Mouse (Mus musculus) Patski (cell line): ENCODE data around the gene Tnfaip8l1. TPM values are rescaled to one million over a fixed set of nuclear protein-coding genes. Genes with fewer than 3 reads are reported as not detected.

Source experiments
- ATAC-seq: fragments of 100-300 bp; one replicate; pipeline ENCODE4 v1.8.0; 2021
- CTCF ChIA-PET: fragments of 350-600 bp; sonication (Branson Sonifier 250); formaldehyde crosslinking; loops from one replicate; lab custom pipeline; 2022; ENCODE audit warnings: inconsistent platforms; lab: Charles Lee
- POLR2A ChIA-PET: fragments of 350-600 bp; sonication (Branson Sonifier 250); formaldehyde crosslinking; loops from one replicate; lab custom pipeline; 2022; ENCODE audit warnings: antibody characterized with exemption, inconsistent platforms; lab: Charles Lee
- DNase-seq: peaks from one replicate; pipeline ENCODE4 v3.0.0-alpha.2; 2011; ENCODE audit warnings: low read depth, low spot score
- H3K27me3 ChIP-seq: fragments of 371-371 bp; one replicate; pipeline ENCODE4 v1.5.1; 2021
- CTCF ChIP-seq: fragments of 100-300 bp; IDR thresholded peaks from one replicate; pipeline ENCODE4 v1.5.1; 2021
- in situ Hi-C: fragments of 300-500 bp; cut with MboI; formaldehyde crosslinking; loops from 3 replicates; pipeline ENCODE4 v1.11.1; 2018; ENCODE audit warnings: low pct_unique_long_range_greater_than_20kb, mixed read lengths
- polyA plus RNA-seq: library from polyadenylated mRNA; unstranded; gene quantifications from one replicate; pipeline ENCODE4 v1.2.3, GENCODE M21; 2021

Tnfaip8l1 gene
- polyA plus RNA-seq, 1 experiment from 2014 or later: 2.0 TPM

DNA sequence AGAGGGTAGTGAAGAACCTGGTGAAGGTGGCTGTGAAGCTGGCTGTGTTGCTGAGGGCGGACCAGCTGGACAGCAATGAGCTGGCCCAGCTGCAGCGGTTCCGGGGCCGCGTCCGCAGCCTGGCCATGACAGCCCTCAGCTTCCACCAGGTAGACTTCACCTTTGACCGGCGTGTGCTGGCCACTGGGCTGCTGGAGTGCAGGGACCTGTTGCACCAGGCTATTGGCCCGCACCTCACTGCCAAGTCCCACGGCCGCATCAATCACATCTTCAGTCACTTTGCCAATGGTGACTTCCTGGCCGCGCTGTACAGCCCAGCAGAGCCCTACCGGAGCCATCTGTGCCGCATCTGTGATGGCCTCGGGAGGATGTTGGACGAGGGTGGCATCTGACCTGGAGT lies 9.6 kb downstream of the Tnfaip8l1 start:
- CTCF ChIA-PET: no interaction called here
- TF ChIP-seq CTCF: no peak
- in situ Hi-C loops: no loop called here
- POLR2A ChIA-PET: no interaction called here
- DNase-seq (no peak), ATAC-seq (no peak)
- no peaks in the 10 kb centered on the region for H3K27me3 ChIP-seq

DNA sequence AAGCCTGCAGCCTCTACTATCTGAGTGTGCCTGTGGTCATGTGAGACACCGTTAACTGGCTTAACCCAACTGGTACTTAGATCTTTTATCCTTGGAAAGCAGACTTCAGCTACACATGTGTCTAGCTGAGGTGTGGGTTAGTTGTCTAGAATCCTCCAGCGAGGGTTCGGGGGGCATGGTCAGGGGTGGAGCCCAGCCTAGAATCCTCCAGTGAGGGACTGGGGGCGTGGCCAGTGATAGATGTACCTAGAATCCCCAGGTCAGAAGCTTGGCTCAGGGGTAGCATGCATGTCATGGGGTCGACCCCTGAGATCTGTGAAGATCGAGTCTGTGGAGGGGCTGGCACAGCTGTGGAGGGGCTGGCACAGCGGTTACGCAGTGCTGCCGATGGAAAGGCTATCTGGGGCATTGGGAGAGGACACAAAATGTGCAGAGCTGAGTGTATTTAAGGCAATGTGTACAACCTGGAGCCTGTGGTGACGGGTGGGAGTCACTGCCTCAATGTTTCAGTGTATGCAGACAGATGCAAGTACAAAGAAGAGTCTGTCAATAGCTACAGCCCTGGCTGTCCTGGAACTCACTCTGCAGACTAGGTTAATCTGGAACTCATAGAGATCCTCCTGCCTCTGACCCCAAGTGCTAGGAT lies 11.2 kb downstream of the Tnfaip8l1 start:
- ChIA-PET POLR2A (interaction anchor here (0.5 kb wide), 1 partner anchor 12 kb away, joined by 4 read pairs; no protein-coding TSS in a partner anchor), CTCF (no interaction called here)
- in situ Hi-C loops: no loop called here
- H3K27me3 ChIP-seq: no peaks in the 10 kb centered on the region
- ATAC-seq: no peak
- no peak for TF ChIP-seq CTCF
- no peak for DNase-seq

DNA sequence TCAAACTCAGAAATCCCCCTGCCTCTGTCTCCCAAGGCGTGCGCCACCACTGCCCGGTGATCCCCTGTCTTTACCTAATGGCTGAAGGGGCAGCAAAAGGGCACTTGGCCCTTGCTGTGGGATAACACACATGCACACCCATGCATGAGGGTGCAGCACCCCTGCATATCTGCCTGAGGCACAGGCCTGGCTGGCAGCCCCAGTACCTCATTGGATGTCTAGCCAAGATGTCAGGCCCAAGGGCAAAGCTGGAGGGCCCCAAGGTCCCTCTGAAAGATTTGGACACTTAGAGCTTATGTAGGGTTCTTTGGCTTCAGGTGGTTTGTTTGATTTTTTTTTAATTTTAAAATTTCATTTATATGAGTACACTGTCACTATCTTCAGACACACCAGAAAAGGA lies 13.1 kb downstream of the Tnfaip8l1 start:
- TF ChIP-seq CTCF: no peak
- ATAC-seq (no peak), DNase-seq (no peak)
- CTCF ChIA-PET: no interaction called here
- POLR2A ChIA-PET: interaction anchor here (0.6 kb wide), 1 partner anchor 78 kb away, joined by 3 read pairs; no protein-coding TSS in a partner anchor
- in situ Hi-C loops: no loop called here
- no peaks in the 10 kb centered on the region for H3K27me3 ChIP-seq

DNA sequence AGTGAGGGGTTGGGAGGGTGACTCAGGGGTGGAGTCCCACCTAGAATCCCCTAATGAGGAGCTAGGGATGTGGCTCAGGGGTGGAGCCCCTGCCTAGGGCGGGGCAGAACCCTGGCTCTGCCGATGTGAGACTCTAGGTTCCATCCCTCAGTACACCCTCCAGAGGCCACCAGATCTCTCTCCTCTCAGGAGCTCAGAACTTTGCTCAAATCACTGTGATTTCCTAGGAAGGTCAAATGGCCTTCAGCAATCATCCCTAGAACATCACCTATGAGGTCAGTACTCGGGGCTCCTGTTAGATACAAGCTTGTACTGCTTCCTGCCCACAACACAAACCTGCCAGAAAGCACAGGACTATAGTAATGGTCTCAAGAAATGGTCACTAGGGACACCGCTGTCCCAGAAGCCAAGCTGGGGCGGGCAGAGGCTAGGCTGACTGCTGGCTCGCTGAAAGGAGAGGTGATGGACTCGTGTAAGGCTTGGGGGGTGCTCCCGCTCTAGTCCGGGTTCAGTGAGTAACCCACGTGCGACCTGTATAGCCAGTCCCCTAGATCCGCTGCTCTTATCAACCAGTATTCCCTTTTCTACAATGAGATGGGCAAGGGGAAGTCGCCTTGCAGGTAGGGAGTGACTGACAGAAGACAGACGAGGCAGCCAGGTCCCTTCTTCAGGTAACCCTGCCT lies 20.8 kb downstream of the Tnfaip8l1 start:
- CTCF ChIA-PET: interaction anchor here (0.8 kb wide), 1 partner anchor 13 kb away, joined by 3 read pairs; no protein-coding TSS in a partner anchor
- TF ChIP-seq CTCF: no peak
- in situ Hi-C loops: no loop called here
- no peak for DNase-seq
- peak; percentile 15 for ATAC-seq
- POLR2A ChIA-PET: interaction anchor here (1.2 kb wide), 1 partner anchor 35 kb away, joined by 3 read pairs; the partner anchor contains the start of gene Dpp9
- no peaks in the 10 kb centered on the region for H3K27me3 ChIP-seq

DNA sequence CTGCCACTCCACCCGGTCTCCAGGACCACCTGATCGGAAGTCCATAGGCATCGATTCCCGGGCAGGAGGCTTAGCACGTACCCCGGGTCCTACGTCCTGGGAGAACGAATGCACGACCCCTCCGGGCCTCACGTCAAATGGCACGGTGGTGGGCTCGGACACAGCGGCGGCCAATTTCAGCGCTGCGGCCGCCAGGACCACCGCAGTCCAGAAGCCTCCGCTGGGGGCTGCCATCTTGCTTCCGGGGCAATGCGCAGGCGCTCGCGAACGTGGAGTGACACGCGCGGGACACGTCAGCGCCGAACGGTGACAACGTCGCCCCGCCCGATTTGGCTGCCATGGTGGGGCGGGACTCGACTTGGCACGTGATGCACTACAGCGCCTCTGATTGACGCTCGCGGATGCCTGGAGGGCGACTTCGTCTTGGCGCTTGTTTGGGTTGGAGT lies 21.4 kb downstream of the Tnfaip8l1 start, which contains the start of gene Mydgf:
Mydgf (minus strand) TSS at position 263 of the 446 bp plus-strand sequence.
- H3K27me3 ChIP-seq: no peaks in the 10 kb centered on the region
- ChIA-PET CTCF (interaction anchor here (0.8 kb wide), 1 partner anchor 14 kb away, joined by 3 read pairs; no protein-coding TSS in a partner anchor), POLR2A (interaction anchor here (1.2 kb wide), 1 partner anchor 35 kb away, joined by 3 read pairs; the partner anchor contains the start of gene Dpp9)
- ATAC-seq (peak; percentile 71), DNase-seq (no peak)
- in situ Hi-C loops: no loop called here
- TF ChIP-seq CTCF: no peak

DNA sequence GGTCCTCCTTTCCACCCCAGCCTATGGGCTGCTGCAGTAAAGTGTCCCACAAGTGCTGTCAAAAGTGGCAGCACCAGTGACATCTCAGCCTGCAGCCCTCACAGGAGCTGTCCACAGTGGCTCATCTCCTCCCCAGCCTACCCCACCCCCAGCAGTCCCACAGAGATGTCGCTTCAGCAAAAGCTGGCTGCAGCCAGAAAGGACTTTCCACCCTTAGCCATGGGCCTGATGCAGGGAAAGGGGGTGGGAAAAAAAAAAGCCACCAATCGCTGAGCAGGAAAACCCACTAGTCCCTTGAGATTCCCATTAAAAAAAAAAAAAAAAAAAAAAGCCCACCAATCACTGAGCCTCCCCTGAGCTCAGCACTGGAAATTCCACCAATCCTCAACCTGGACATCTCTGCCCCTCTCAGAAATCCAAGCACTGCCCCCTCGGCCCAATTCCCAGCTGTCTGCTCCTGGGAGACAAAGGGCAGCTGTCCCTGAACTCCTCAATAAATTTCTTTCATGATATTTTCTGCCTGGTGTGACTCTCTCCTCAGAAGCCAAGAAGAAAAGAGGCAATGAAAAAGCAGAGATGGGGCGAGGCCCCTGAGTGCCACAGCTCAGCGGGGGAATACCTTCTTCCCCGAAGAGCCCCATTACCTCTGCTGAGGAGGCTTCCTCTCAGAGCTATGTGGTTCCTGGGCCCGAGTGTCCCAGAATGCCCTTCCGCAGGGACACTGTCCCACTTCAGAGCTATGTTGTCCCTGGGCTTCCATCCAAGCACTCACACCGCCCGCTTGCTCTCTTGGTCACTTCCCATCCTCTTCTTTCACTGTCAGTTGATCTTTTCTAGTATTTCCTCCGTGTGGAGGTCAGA lies 23.2 kb downstream of the Tnfaip8l1 start:
- in situ Hi-C loops: no loop called here
- ChIA-PET POLR2A (interaction anchor here (0.6 to 0.7 kb wide), 5 partner anchors 12 to 140 kb away, joined by 3 to 6 read pairs (median 4); partner anchors contain the start of gene Kdm4b), CTCF (interaction anchor here (1.2 to 1.6 kb wide), 2 partner anchors 33 to 70 kb away, joined by 3 to 4 read pairs; partner anchors contain the start of gene Dpp9)
- no peaks in the 10 kb centered on the region for H3K27me3 ChIP-seq
- ATAC-seq (no peak), DNase-seq (no peak)
- TF ChIP-seq CTCF: no peak

DNA sequence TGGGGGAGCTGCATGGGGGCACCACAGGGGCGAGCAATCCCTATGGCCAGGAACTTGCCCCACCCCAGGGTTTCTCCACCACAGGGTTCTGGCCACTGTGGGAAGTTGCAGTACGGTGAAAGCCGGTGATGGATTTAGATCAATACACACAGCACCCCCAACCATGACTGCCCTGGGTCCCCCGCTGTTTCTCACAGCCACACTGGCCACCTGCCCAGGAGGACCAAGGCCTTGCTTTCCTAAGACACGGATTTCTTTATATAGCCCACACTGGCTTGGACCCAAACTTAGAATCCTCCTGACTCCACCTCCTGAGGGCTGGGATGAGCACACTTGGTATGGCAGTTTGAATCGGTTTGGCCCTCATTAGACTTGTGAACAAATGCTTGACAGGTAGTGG lies 29.0 kb downstream of the Tnfaip8l1 start:
- in situ Hi-C loops: no loop called here
- POLR2A ChIA-PET: no interaction called here
- CTCF ChIA-PET: no interaction called here
- DNase-seq: no peak
- no peak for ATAC-seq
- no peaks in the 10 kb centered on the region for H3K27me3 ChIP-seq
- TF ChIP-seq CTCF: no peak

DNA sequence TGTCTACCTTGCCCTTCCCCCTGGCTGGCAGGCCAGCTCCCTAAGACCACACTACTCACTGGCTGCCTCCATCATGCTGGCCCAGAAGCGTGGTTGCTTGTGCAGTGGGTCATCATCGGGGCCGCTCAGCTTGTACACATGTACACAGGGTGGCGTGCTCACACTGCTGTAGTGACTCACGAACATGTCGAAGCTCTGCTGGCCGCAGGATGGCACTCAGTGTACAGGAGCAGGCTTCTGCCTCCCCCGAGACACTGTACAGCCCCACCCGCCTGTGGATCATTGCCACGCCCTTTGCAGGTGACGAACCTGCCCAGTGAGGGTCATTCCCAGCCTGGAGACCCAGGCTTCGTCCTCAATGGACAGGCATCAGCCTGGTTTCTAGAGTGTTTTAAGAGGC lies 32.1 kb downstream of the Tnfaip8l1 start:
- in situ Hi-C loops: no loop called here
- POLR2A ChIA-PET: no interaction called here
- no peak for DNase-seq
- ATAC-seq: no peak
- no peaks in the 10 kb centered on the region for H3K27me3 ChIP-seq
- CTCF ChIA-PET: no interaction called here
- no peak for TF ChIP-seq CTCF

DNA sequence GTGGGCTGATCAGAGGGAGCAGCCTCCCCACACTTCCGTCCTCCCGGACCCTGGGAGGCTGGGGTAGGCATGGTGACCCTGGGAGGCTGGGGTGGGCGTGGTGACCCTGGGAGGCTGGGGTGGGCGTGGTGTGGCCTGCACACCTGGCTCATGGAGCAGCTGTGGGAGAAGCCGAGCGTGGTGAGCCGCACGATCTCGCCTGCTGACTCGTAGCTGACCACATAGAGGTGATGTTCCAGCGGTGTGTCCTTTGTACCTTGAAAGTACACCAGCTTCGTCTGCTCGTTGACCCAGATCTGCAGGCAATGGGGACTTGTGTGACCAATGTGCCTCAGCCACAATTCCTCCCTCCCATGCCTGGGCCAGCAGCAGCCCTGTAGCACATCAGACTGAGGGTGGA lies 32.5 kb downstream of the Tnfaip8l1 start:
- ChIA-PET CTCF (no interaction called here), POLR2A (no interaction called here)
- in situ Hi-C loops: no loop called here
- no peak for DNase-seq
- ATAC-seq: no peak
- no peaks in the 10 kb centered on the region for H3K27me3 ChIP-seq
- no peak for TF ChIP-seq CTCF

DNA sequence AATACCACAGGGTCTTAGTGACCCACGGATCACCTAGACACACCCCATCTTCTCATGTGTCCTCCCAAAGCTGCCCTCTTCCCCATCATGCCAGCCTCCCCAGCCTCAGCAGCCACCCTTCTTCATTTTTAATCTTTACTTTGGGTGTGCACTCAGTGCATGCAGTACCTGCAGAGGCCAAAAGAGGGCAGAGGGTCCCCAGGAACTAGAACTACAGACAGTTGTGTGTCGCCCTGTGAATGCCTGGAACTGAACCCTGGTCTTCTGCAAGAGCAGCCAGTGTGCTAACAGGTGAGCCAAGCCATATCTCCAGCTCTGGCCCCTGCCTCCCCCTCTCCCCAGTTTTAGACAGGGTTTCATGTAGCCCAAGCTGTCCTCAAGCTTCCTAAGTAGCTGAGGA lies 34.6 kb downstream of the Tnfaip8l1 start:
- H3K27me3 ChIP-seq: no peaks in the 10 kb centered on the region
- in situ Hi-C loops: no loop called here
- CTCF ChIA-PET: interaction anchor here (1.1 to 1.4 kb wide), 3 partner anchors 11 to 59 kb away, joined by 3 to 5 read pairs (median 4); no protein-coding TSS in a partner anchor
- DNase-seq: no peak
- no peak for TF ChIP-seq CTCF
- POLR2A ChIA-PET: interaction anchor here (1.1 kb wide), 1 partner anchor 59 kb away, joined by 3 read pairs; no protein-coding TSS in a partner anchor
- no peak for ATAC-seq
